Mouse (Mus musculus) midbrain, embryonic 10.5 days (tissue): ENCODE results near the gene Hat1. TPM values are rescaled to one million over a fixed set of nuclear protein-coding genes. Genes with fewer than 3 reads are reported as not detected.

Experiments used
- DNase-seq: peaks from one replicate; pipeline ENCODE4 v3.0.0-alpha.2; 2017; ENCODE audit warnings: low spot score
- H3K27ac ChIP-seq: fragments of 300-500 bp; sonication (generic); replicated peaks from 2 replicates; pipeline ENCODE4 v1.5.1; 2016; ENCODE audit warnings: mild to moderate bottlenecking
- H3K27me3 ChIP-seq: fragments of 300-500 bp; sonication (generic); 2 replicates; pipeline ENCODE4 v1.6.1; 2016; ENCODE audit warnings: low read depth, mild to moderate bottlenecking; ENCODE audit not compliant: poor library complexity, severe bottlenecking
- H3K36me3 ChIP-seq: fragments of 300-500 bp; sonication (generic); 2 replicates; pipeline ENCODE4 v1.6.1; 2016; ENCODE audit warnings: mild to moderate bottlenecking, moderate library complexity
- H3K4me1 ChIP-seq: fragments of 300-500 bp; sonication (generic); 2 replicates; pipeline ENCODE4 v1.6.1; 2016
- H3K4me3 ChIP-seq: fragments of 300-500 bp; sonication (generic); 2 replicates; pipeline ENCODE4 v1.5.1; 2016; ENCODE audit warnings: mild to moderate bottlenecking, moderate library complexity
- H3K9me3 ChIP-seq: fragments of 300-500 bp; sonication (generic); replicated peaks from 2 replicates; pipeline ENCODE4 v1.6.1; 2016; ENCODE audit warnings: mild to moderate bottlenecking
- WGBS: fragments of 180-500 bp; shearing (Covaris S2); methylation state at CpG from one replicate; pipeline ENCODE4 v1.1.7; 2016; 5-methylcytosine and 5-hydroxymethylcytosine counted together
- polyA plus RNA-seq: library from polyadenylated mRNA; unstranded; fragments of >200 nt; fragmentation: Nextera tagmentation; extraction: Ambion mirVana; gene quantifications from 2 replicates; pipeline ENCODE4 v1.2.1, GENCODE M21; 2016

Gene Hat1
- polyA plus RNA-seq, 1 experiment from 2014 or later, result 243 TPM

DNA sequence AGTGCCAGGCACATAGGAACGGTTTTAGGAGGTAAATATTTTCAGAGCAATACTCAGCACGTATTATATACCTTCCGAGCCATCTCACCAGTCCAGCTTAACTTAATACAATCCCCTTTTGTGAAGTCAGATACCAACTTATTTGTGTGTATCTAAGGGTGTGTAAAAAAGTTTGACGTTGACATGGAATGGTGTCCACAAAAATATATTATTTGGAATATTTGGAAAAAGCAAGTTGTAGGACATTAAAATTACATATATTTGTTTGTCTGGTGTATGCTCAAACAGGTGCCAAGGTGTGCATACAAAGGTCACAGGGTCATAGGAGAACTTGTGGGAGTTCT is 65.1 kb downstream of the Hat1 start:
- peaks cover 17% of the 10 kb centered on the region for H3K27me3 ChIP-seq
- H3K36me3 ChIP-seq, result no peaks in the 10 kb centered on the region
- peak overlapping the region; percentile 85; the same call in 1 of the 2 replicates for H3K27ac ChIP-seq
- WGBS, result 46% methylated on average over 4 of the region's 4 CpGs
- H3K4me1 ChIP-seq, result peaks cover 16% of the 10 kb centered on the region
- no peaks in the 10 kb centered on the region for H3K9me3 ChIP-seq
- peak overlapping the region; percentile 77 for H3K4me3 ChIP-seq
- no peak for DNase-seq

DNA sequence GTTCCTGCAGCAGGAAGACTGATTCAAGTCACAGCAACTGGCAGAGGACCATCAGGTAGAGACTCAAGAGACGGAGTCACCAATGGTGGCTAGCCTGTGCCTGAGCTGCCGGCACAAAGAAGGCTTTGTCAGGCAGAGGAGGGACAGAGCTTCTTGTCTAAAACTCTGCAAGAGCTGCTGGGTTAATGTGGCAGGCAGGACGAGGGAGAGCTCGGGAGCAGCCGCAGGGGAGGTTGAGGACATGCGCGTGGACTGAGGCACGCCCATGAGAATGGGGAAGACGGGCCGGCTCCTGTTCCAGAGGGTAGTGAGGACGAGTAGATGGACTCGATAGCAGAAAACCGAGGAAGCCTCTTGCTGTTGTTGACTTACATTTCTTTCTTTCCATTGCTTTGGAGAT is 69.9 kb downstream of the Hat1 start:
- no peaks in the 10 kb centered on the region for H3K9me3 ChIP-seq
- no peak for DNase-seq
- 67% methylated on average over 13 of the region's 13 CpGs for WGBS
- no peaks in the 10 kb centered on the region for H3K36me3 ChIP-seq
- no peaks in the 10 kb centered on the region for H3K27me3 ChIP-seq
- H3K27ac ChIP-seq, result no peak overlapping the region
- 0 out of 2 replicates have a peak, but pooled peaks cover 8% of the 10 kb centered on the region for H3K4me1 ChIP-seq
- no peak overlapping the region for H3K4me3 ChIP-seq

DNA sequence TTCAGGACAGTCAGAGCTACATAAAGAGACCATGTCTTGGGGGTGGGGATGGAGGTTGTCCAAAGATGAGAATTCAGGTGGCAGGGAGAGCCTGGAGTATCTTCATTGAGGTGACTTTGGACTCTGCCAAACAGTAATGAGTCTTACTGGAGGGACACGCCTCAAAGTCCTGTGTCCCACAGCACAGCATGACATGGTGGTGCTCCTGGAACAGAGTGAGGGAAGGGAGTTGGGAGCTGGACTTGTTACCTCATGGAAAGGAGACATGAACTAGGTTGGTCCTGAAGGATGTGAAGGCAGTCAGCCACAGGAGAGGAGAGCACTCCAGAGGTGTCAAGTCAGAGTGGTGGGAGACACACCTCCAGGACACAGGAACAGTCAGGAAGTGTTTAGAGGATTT is 70.9 kb downstream of the Hat1 start:
- Histone ChIP-seq H3K9me3 (no peaks in the 10 kb centered on the region), H3K4me1 (0 out of 2 replicates have a peak, but pooled peaks cover 3% of the 10 kb centered on the region), H3K4me3 (no peak overlapping the region), H3K27ac (no peak overlapping the region), H3K27me3 (no peaks in the 10 kb centered on the region), H3K36me3 (no peaks in the 10 kb centered on the region)
- 85% methylated on average over 1 of the region's 1 CpGs for WGBS
- DNase-seq, result no peak

DNA sequence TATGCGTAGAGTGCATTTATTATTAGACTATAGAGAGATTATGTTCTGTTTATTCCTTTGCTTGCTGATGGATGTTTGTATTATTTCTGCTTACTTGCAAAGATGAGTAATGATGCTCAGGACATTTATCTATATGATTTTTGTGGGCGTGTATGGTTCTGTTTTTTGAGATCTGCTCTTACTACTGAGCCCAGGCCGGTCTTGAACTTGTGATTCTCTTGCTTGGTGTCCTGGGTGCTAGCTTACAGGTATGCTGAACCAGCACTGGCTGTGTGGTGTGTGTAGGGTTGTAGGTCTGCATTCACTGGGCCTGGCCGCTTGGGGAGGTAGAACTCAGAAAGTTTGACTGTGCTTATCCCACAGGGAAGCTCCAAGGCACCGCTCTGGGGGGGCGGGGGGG is 72.4 kb downstream of the Hat1 start:
- H3K4me3 ChIP-seq, result no peak overlapping the region
- no peaks in the 10 kb centered on the region for H3K9me3 ChIP-seq
- DNase-seq, result no peak
- peaks cover 9% of the 10 kb centered on the region for H3K4me1 ChIP-seq
- no peak overlapping the region for H3K27ac ChIP-seq
- H3K36me3 ChIP-seq, result no peaks in the 10 kb centered on the region
- 76% methylated on average over 6 of the region's 6 CpGs for WGBS
- H3K27me3 ChIP-seq, result no peaks in the 10 kb centered on the region

DNA sequence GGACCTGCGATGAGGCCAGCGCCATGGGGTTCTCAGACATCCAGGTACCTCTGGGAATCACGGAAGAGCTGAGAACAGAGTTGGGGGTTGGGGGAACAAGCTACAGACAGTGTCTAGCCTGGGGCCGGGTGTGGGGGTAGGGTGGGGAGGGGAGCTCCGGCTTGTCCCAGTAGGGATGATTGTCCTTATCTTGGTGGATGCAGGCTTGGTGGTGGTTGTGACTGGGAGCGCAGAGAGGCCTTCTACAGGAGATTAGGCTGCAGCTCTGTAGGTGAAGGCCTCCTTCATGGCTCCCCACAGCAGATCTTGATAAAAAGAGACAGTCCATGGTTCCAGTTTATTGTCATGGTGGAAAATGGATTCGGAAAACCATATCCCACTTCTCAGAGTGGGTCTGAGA is 72.8 kb downstream of the Hat1 start:
- 64% methylated on average over 7 of the region's 7 CpGs for WGBS
- no peak overlapping the region for H3K4me3 ChIP-seq
- no peak overlapping the region for H3K27ac ChIP-seq
- peaks cover 12% of the 10 kb centered on the region for H3K4me1 ChIP-seq
- DNase-seq, result no peak
- H3K36me3 ChIP-seq, result no peaks in the 10 kb centered on the region
- no peaks in the 10 kb centered on the region for H3K9me3 ChIP-seq
- H3K27me3 ChIP-seq, result no peaks in the 10 kb centered on the region

GRCm38 (mm10) chr2:71462066-71462465 is 73.3 kb downstream of the Hat1 start:
- Histone ChIP-seq H3K4me1 (peaks cover 16% of the 10 kb centered on the region), H3K27me3 (0 out of 2 replicates have a peak, but pooled peaks cover 4% of the 10 kb centered on the region), H3K36me3 (no peaks in the 10 kb centered on the region), H3K27ac (no peak overlapping the region), H3K9me3 (no peaks in the 10 kb centered on the region), H3K4me3 (no peak overlapping the region)
- DNase-seq, result no peak
- WGBS, result 85% methylated on average over 4 of the region's 4 CpGs

DNA sequence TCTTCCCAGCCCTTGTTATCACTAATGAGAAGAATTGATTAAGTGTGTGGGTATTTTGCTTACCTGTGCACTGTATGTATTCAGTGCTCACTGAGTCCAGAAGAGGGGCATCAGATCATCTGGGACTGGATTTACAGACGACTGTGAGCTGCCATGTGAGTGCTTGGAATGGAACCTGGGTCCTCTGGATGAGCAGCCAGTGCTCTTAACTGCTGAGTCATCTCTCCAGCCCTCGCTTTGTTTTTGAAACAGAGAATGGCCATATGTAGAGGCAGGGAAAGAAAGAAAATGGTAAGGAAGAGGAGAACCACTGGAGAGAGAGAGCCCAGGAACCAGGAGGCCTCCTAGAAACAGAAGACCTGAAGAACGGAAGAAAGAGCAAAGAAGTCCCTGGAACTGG is 73.8 kb downstream of the Hat1 start:
- no peak overlapping the region for H3K27ac ChIP-seq

GRCm38 (mm10) chr2:71466103-71466502 is 77.3 kb downstream of the Hat1 start:
- no peak for DNase-seq
- 0 out of 2 replicates have a peak, but pooled peaks cover 4% of the 10 kb centered on the region for H3K27me3 ChIP-seq
- H3K36me3 ChIP-seq, result no peaks in the 10 kb centered on the region
- no peak overlapping the region for H3K4me3 ChIP-seq
- WGBS, result 7% methylated on average over 5 of the region's 6 CpGs
- no peaks in the 10 kb centered on the region for H3K9me3 ChIP-seq
- H3K4me1 ChIP-seq, result peaks cover 15% of the 10 kb centered on the region
- peak overlapping the region; percentile 57; the same call in 1 of the 2 replicates for H3K27ac ChIP-seq

More for the DNA sequence above, 73.8 kb downstream of the Hat1 start:
- WGBS, result 77% methylated on average over 3 of the region's 3 CpGs
- Histone ChIP-seq H3K4me3 (no peak overlapping the region), H3K9me3 (no peaks in the 10 kb centered on the region), H3K27me3 (0 out of 2 replicates have a peak, but pooled peaks cover 4% of the 10 kb centered on the region), H3K4me1 (peaks cover 18% of the 10 kb centered on the region), H3K36me3 (no peaks in the 10 kb centered on the region)
- DNase-seq, result no peak

DNA sequence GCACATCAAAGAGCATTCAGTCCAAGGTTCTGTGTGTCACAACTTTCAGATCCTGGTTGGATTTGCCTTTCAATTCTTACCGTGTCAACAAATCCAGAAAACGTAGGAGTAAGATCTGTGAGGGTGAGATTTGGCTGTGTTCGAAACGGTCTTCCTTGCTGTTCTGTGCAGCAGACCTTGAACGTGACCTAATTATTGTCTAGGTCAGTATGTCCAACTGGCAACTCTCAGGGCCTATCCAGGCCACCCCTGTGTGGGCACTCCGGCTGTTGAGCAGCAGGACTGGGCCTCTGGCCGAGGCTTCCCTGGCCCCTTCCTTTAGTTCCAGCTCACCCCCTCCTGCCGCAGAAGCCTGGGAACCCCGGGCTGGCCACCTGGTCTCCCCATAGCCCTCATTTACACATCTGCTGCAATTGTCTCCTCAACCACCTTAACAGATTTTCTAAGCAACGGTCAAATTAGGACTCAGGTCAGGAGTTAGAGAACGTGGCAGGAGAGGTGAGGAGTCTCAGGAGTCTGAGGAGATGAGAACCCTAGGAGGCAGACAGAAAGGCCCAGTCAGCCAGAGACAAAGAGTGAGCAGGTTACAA is 78.2 kb downstream of the Hat1 start:
- 62% methylated on average over 11 of the region's 11 CpGs for WGBS
- Histone ChIP-seq H3K27me3 (0 out of 2 replicates have a peak, but pooled peaks cover 4% of the 10 kb centered on the region), H3K9me3 (no peaks in the 10 kb centered on the region), H3K4me1 (peaks cover 15% of the 10 kb centered on the region), H3K36me3 (no peaks in the 10 kb centered on the region), H3K27ac (0 out of 2 replicates have a peak overlapping the region, but pooled peaks have one; percentile 47), H3K4me3 (no peak overlapping the region)
- no peak for DNase-seq

GRCm38 (mm10) chr2:71471094-71471493 is 82.3 kb downstream of the Hat1 start:
- WGBS, result 86% methylated on average over 6 of the region's 6 CpGs
- Histone ChIP-seq H3K36me3 (no peaks in the 10 kb centered on the region), H3K4me1 (peaks cover 10% of the 10 kb centered on the region), H3K9me3 (no peaks in the 10 kb centered on the region), H3K27ac (no peak overlapping the region), H3K4me3 (no peak overlapping the region), H3K27me3 (0 out of 2 replicates have a peak, but pooled peaks cover 4% of the 10 kb centered on the region)
- DNase-seq, result no peak

- no peak for DNase-seq
- WGBS, result 67% methylated on average over 7 of the region's 7 CpGs
- Histone ChIP-seq H3K9me3 (no peaks in the 10 kb centered on the region), H3K27me3 (no peaks in the 10 kb centered on the region), H3K4me3 (no peak overlapping the region), H3K36me3 (no peaks in the 10 kb centered on the region), H3K27ac (no peak overlapping the region), H3K4me1 (no peaks in the 10 kb centered on the region; the same call in 1 of the 2 replicates)
Observed at GRCm38 (mm10) chr2:71473830-71474229, 85.1 kb downstream of the Hat1 start.

DNA sequence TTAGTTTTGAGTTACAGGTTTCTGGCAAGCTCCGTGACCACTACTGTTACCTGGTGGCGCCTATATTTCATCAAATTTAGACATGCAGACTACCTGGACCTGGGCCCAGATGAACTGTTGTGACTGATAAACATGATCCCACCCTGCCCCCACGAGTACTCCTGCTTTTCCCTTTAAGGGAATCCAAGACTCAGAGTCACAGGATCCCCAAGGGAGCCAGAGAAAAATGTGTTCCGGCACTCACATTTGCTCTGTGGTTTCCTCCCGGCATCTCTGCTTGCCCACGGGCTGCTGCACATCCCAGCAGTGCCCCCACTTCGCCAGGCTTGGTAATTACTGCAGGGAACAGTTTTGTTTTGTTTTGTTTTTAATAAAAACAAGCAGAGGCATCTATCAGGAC is 85.6 kb downstream of the Hat1 start:
- Histone ChIP-seq H3K36me3 (no peaks in the 10 kb centered on the region), H3K9me3 (no peaks in the 10 kb centered on the region), H3K27ac (no peak overlapping the region), H3K4me3 (no peak overlapping the region), H3K4me1 (peaks cover 2% of the 10 kb centered on the region), H3K27me3 (no peaks in the 10 kb centered on the region)
- DNase-seq, result no peak
- 71% methylated on average over 7 of the region's 7 CpGs for WGBS

- WGBS, result 88% methylated on average over 10 of the region's 10 CpGs
- no peak overlapping the region for H3K27ac ChIP-seq
Observed at GRCm38 (mm10) chr2:71475311-71475710, 86.6 kb downstream of the Hat1 start.

More at GRCm38 (mm10) chr2:71475311-71475710, 86.6 kb downstream of the Hat1 start:
- no peaks in the 10 kb centered on the region for H3K36me3 ChIP-seq
- no peaks in the 10 kb centered on the region for H3K9me3 ChIP-seq
- no peak overlapping the region for H3K4me3 ChIP-seq
- H3K27me3 ChIP-seq, result no peaks in the 10 kb centered on the region
- peaks cover 12% of the 10 kb centered on the region for H3K4me1 ChIP-seq
- no peak for DNase-seq
